Mouse (Mus musculus): ENCODE measurements around the gene Mas1.
A peak's percentile ranks its signal among the peaks of the same experiment; 100 is the strongest.

Mas1 gene

GRCm38 (mm10) chr17:12872275-12873028 is 4.5 kb upstream of the Mas1 start:
- no peak for DNase-seq

GRCm38 (mm10) chr17:12868640-12869039 is 697 bp upstream of the Mas1 start:
- no peak for DNase-seq

GRCm38 (mm10) chr17:12866853-12867252 is 1.1 kb downstream of the Mas1 start:
- no peak for DNase-seq

- no peak for DNase-seq
Measured at GRCm38 (mm10) chr17:12865407-12865806, 2.5 kb downstream of the Mas1 start.

GRCm38 (mm10) chr17:12864111-12864510 is 3.8 kb downstream of the Mas1 start:
- DNase-seq = no peak

- DNase-seq = no peak
Measured at GRCm38 (mm10) chr17:12859006-12859520, 8.9 kb downstream of the Mas1 start.

- DNase-seq = peak in 1 of 2 experiments; percentile 9
Measured at GRCm38 (mm10) chr17:12858072-12858471, 9.9 kb downstream of the Mas1 start.

GRCm38 (mm10) chr17:12857395-12857794 is 10.5 kb downstream of the Mas1 start:
- no peak for DNase-seq

- no peak for DNase-seq
Measured at GRCm38 (mm10) chr17:12854386-12854785, 13.6 kb downstream of the Mas1 start.

GRCm38 (mm10) chr17:12853821-12854220 is 14.1 kb downstream of the Mas1 start:
- no peak for DNase-seq

GRCm38 (mm10) chr17:12851689-12852088 is 16.3 kb downstream of the Mas1 start:
- no peak for DNase-seq

- no peak for DNase-seq
Measured at GRCm38 (mm10) chr17:12849778-12850382, 18.1 kb downstream of the Mas1 start.

GRCm38 (mm10) chr17:12847736-12848135 is 20.2 kb downstream of the Mas1 start:
- no peak for DNase-seq

- DNase-seq = no peak
Measured at GRCm38 (mm10) chr17:12846474-12846873, 21.5 kb downstream of the Mas1 start.

- no peak for DNase-seq
Measured at GRCm38 (mm10) chr17:12845862-12846261, 22.1 kb downstream of the Mas1 start.

- DNase-seq = no peak
Measured at GRCm38 (mm10) chr17:12844540-12844939, 23.4 kb downstream of the Mas1 start.

GRCm38 (mm10) chr17:12843826-12844225 is 24.1 kb downstream of the Mas1 start:
- no peak for DNase-seq

GRCm38 (mm10) chr17:12839475-12840267 is 28.3 kb downstream of the Mas1 start:
- DNase-seq = no peak

GRCm38 (mm10) chr17:12835738-12836137 is 32.2 kb downstream of the Mas1 start:
- DNase-seq = no peak

GRCm38 (mm10) chr17:12834826-12835225 is 33.1 kb downstream of the Mas1 start:
- no peak for DNase-seq

GRCm38 (mm10) chr17:12834317-12834716 is 33.6 kb downstream of the Mas1 start:
- no peak for DNase-seq

- no peak for DNase-seq
Measured at GRCm38 (mm10) chr17:12832657-12833056, 35.3 kb downstream of the Mas1 start.

- DNase-seq = no peak
Measured at GRCm38 (mm10) chr17:12832231-12832630, 35.7 kb downstream of the Mas1 start.

GRCm38 (mm10) chr17:12830351-12830750 is 37.6 kb downstream of the Mas1 start:
- DNase-seq = no peak
